Mouse (Mus musculus): ENCODE data around the gene G530012D18Rik. TPM values are rescaled to one million over a fixed set of nuclear protein-coding genes. Genes with fewer than 3 reads are reported as not detected.

The G530012D18Rik gene
- polyA plus RNA-seq (2014; fragmentation: Illumina TruSeq; extraction: RNeasy Lipid Tissue Mini Kit (QIAGEN cat#74804)), result not detected

DNA sequence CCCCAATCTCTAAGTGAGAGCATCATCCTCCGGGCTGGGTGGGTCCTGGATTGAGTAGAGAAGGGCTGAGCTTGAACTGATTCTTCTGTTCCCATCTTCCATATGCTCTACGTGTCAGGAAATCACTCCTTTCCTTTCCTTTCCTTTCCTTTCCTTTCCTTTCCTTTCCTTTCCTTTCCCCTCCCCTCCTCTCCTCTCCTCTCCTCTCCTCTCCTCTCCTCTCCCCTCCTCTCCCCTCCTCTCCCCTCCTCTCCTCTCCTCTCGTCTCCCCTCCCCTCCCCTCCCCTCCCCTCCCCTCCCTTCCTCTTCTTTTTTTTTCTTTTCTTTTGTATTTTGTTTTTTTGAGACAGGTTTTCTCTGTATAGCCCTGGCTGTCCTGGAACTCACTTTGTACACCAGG is at the start of gene G530012D18Rik:
TSS of gene G530012D18Rik (plus strand) at position 301 of the 400 bp plus-strand sequence.

DNA sequence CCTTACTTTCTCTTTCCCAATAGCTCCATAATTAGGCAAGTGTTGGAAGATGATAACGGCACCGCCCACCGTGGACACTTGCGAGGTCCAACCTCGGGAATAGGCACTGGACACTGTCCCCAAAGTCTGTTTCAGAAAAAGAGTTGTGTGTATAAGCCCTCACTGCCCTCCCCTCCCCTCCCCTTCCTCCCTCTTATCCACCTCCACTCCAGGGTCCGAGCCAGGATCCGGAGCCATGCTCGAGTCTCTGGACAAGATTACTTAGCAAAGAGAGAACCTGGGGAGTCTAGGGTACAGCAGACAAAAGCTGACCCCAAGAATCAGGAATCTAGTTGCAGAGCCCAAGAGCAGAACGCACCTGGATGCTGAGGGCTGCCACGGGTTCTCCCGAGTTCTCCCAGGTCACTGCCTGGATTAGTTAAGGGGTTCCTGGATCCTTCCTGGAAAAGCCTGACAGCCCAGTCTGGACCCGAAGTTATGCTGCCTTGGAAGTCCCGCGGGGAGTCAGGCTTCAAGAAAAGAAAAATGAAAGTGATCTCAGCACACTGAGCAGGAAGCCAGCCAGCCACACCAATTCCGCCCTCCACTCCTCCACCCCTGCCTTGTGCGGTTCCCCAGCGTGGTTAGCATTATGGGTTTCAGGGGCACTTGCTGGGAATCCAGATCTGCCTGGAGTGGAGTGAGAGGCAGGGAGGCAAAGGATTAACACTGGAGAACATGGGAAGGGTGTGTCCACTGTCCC is 23.0 kb downstream of the G530012D18Rik start, which contains the start of gene Sp110:
TSS of gene Sp110 (minus strand) at position 547 of the 742 bp plus-strand sequence.

DNA sequence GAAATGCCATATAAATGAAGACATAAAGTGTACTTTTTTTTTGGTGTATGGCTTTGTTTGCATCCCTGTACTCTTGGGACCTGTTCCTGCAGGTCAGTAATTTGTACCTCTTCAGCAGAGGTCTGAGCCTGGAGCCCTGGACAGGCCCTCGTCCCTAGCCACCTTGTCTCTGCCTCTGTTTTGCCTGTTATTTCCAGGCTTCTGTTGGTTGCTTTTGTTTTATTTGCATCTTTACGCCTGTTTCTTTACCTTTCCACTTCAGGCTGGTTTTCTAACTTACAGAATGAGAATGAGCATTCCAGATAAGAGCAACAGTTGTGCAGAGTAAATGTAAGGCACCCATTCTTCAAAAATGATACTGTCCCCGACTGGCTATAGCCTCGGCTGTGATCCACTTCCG is 24.6 kb downstream of the G530012D18Rik start, which contains the start of gene Sp140:
TSS of gene Sp140 (plus strand) at position 301 of the 400 bp plus-strand sequence.

Other genes with a start within 250 kb of the G530012D18Rik start
- gene Sp110, start 23.1 kb downstream of the G530012D18Rik start, polyA plus RNA-seq (2014; fragmentation: Illumina TruSeq; extraction: RNeasy Lipid Tissue Mini Kit (QIAGEN cat#74804)), result 8.3 TPM
- 7.0 TPM for gene Sp140, start 24.7 kb downstream of the G530012D18Rik start, polyA plus RNA-seq (2014; fragmentation: Illumina TruSeq; extraction: RNeasy Lipid Tissue Mini Kit (QIAGEN cat#74804))
- 54.3 TPM for gene Sp100, start 74.3 kb downstream of the G530012D18Rik start, polyA plus RNA-seq (2014; fragmentation: Illumina TruSeq; extraction: RNeasy Lipid Tissue Mini Kit (QIAGEN cat#74804))
- 1.6 TPM for gene A630001G21Rik, start 203.0 kb downstream of the G530012D18Rik start, polyA plus RNA-seq (2014; fragmentation: Illumina TruSeq; extraction: RNeasy Lipid Tissue Mini Kit (QIAGEN cat#74804))
- 214 TPM for gene Cab39, start 217.8 kb downstream of the G530012D18Rik start, polyA plus RNA-seq (2014; fragmentation: Illumina TruSeq; extraction: RNeasy Lipid Tissue Mini Kit (QIAGEN cat#74804))

Measured in ovary, adult 10 weeks (tissue).